Mouse (Mus musculus): ENCODE measurements around the gene Fbxo36. TPM values are rescaled to one million over a fixed set of nuclear protein-coding genes. Genes with fewer than 3 reads are reported as not detected.

Fbxo36 gene
- polyA plus RNA-seq, 2 experiments, result 5.6 to 10.1 TPM

DNA sequence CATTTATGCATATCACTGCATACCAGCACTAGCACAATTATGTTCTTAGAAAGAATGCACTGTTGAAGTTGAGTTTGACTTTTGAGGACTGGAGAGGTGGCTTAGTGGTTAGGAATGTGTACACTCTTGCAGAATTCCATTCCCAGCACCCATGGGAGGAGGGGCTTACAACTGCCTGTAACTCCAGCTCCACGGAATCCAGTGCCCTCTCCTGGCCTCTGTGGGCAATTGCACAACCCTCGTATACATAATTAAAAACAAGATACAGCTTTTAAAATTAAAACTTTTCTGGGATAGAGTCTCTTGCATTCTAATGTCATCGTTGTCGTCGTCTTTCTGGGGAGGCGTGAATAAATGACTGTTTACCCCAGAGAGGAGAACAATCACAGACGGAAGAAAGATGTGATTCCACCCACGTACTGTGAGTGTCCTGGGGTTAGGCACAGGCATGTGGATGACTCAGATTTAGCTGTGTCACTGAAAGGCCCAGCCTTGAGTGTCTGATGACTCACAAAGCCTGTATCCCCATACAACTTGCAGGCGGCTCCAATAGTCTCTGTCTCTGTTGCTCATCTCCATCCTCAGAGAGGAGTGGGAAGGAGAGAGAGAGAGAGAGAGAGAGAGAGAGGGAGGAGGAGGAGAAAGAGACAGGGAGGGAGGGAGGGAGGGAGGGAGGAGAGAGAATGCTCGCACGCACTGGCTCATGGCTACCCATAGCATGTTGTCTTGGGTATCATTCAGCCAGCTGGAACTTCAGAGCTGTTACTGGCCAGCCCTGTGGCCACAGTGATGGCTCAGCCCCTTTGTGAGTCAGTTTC is 41.8 kb downstream of the Fbxo36 start:
- ATAC-seq (ENCODE audit: low FRiP score, low read depth), result no peak

DNA sequence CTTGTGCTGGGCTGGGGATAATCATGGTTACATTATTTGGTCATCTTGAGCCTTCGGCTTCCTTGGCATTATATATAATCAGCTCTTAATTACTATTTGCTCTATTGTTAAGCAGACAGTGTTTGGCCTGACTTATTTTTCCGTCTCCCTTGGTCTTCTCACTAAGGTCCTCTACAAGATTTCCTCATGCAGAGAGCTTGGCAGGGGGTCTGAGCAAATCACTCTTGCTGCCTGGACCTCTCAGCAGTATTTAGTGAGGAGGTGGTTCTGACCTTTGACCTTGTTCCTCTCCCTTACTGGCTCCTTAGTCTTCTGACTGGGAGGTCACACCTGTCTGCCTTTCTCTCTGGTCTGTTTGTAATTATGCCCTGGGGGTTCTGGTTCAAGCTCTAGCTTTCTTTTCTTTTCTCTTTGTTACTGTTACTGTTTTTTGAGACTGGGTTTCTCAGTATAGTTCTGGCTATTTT is 42.5 kb downstream of the Fbxo36 start:
- H3K27ac ChIP-seq (replicated peaks; ENCODE audit: low read depth, low read length), result no peak overlapping the region
- ATAC-seq (ENCODE audit: low FRiP score, low read depth) (no peak), DNase-seq (ENCODE audit: low spot score) (no peak)
- H3K4me1 ChIP-seq (ENCODE audit: control insufficient read depth, insufficient read depth, low read length), result no peaks in the 10 kb centered on the region
- H3K4me3 ChIP-seq (replicated peaks; ENCODE audit: low read length), result no peak overlapping the region
- no peaks in the 10 kb centered on the region for H3K27me3 ChIP-seq (ENCODE audit: control insufficient read depth, insufficient read depth, low read length)
- H3K36me3 ChIP-seq (ENCODE audit: control insufficient read depth, insufficient read depth, low read length), result no peaks in the 10 kb centered on the region
- 35% methylated on average over 2 of the region's 2 CpGs for WGBS
- H3K4me2 ChIP-seq (replicated peaks; ENCODE audit: low read depth, low read length, severe bottlenecking), result no peak overlapping the region
- TF ChIP-seq POLR2A (IDR thresholded peaks at IDR 0.05; ENCODE audit: borderline replicate concordance, extremely low read depth, insufficient read depth, insufficient read length), result no peak
- no peak overlapping the region for H3K9ac ChIP-seq (ENCODE audit: low read depth, low read length, severe bottlenecking)
- H3K9me3 ChIP-seq (ENCODE audit: control insufficient read depth, low read length), result no peaks in the 10 kb centered on the region

More for the DNA sequence above, 41.8 kb downstream of the Fbxo36 start:
- Histone ChIP-seq H3K36me3 (ENCODE audit: control insufficient read depth, insufficient read depth, low read length) (no peaks in the 10 kb centered on the region), H3K9me3 (ENCODE audit: control insufficient read depth, low read length) (no peaks in the 10 kb centered on the region), H3K4me2 (replicated peaks; ENCODE audit: low read depth, low read length, severe bottlenecking) (no peak overlapping the region), H3K27me3 (ENCODE audit: control insufficient read depth, insufficient read depth, low read length) (no peaks in the 10 kb centered on the region), H3K4me1 (ENCODE audit: control insufficient read depth, insufficient read depth, low read length) (no peaks in the 10 kb centered on the region), H3K27ac (replicated peaks; ENCODE audit: low read depth, low read length) (no peak overlapping the region), H3K4me3 (replicated peaks; ENCODE audit: low read length) (no peak overlapping the region), H3K9ac (ENCODE audit: low read depth, low read length, severe bottlenecking) (no peak overlapping the region)
- no peak for DNase-seq (ENCODE audit: low spot score)
- 67% methylated on average over 11 of the region's 11 CpGs for WGBS
- TF ChIP-seq POLR2A (IDR thresholded peaks at IDR 0.05; ENCODE audit: borderline replicate concordance, extremely low read depth, insufficient read depth, insufficient read length), result no peak

DNA sequence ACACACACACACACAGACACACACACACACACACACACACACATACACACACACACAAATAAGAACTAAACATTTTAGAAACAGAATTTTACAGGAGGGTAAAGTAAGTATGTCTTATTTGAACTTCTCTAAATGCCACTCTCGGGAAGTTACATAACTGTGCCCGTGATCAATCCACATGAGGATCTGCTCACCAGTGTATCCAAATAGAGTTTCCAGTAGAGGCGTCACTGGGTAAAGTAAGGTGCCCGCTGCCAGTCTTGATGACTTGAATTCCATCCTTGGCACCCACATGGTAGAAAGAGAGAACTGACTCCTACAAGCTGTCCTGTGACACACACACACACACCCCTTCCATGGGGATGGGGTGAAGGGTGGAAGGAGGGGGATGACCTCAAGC is 43.3 kb downstream of the Fbxo36 start:
- WGBS, result 96% methylated on average over 4 of the region's 4 CpGs
- H3K27ac ChIP-seq (replicated peaks; ENCODE audit: low read depth, low read length), result no peak overlapping the region
- H3K4me2 ChIP-seq (replicated peaks; ENCODE audit: low read depth, low read length, severe bottlenecking), result no peak overlapping the region
- ATAC-seq (ENCODE audit: low FRiP score, low read depth), result no peak
- H3K27me3 ChIP-seq (ENCODE audit: control insufficient read depth, insufficient read depth, low read length), result no peaks in the 10 kb centered on the region
- no peaks in the 10 kb centered on the region for H3K36me3 ChIP-seq (ENCODE audit: control insufficient read depth, insufficient read depth, low read length)
- no peaks in the 10 kb centered on the region for H3K9me3 ChIP-seq (ENCODE audit: control insufficient read depth, low read length)
- H3K9ac ChIP-seq (ENCODE audit: low read depth, low read length, severe bottlenecking), result no peak overlapping the region
- H3K4me3 ChIP-seq (replicated peaks; ENCODE audit: low read length), result no peak overlapping the region
- DNase-seq (ENCODE audit: low spot score), result no peak
- H3K4me1 ChIP-seq (ENCODE audit: control insufficient read depth, insufficient read depth, low read length), result no peaks in the 10 kb centered on the region
- no peak for TF ChIP-seq POLR2A (IDR thresholded peaks at IDR 0.05; ENCODE audit: borderline replicate concordance, extremely low read depth, insufficient read depth, insufficient read length)

GRCm38 (mm10) chr1:84883889-84884288 is 44.2 kb downstream of the Fbxo36 start:
- no peak overlapping the region for H3K27ac ChIP-seq (replicated peaks; ENCODE audit: low read depth, low read length)
- 78% methylated on average over 4 of the region's 4 CpGs for WGBS
- H3K4me3 ChIP-seq (replicated peaks; ENCODE audit: low read length), result no peak overlapping the region
- no peaks in the 10 kb centered on the region for H3K36me3 ChIP-seq (ENCODE audit: control insufficient read depth, insufficient read depth, low read length)
- H3K4me1 ChIP-seq (ENCODE audit: control insufficient read depth, insufficient read depth, low read length), result no peaks in the 10 kb centered on the region
- TF ChIP-seq POLR2A (IDR thresholded peaks at IDR 0.05; ENCODE audit: borderline replicate concordance, extremely low read depth, insufficient read depth, insufficient read length), result no peak
- no peak overlapping the region for H3K9ac ChIP-seq (ENCODE audit: low read depth, low read length, severe bottlenecking)
- ATAC-seq (ENCODE audit: low FRiP score, low read depth), result no peak
- no peak for DNase-seq (ENCODE audit: low spot score)
- H3K27me3 ChIP-seq (ENCODE audit: control insufficient read depth, insufficient read depth, low read length), result no peaks in the 10 kb centered on the region
- H3K4me2 ChIP-seq (replicated peaks; ENCODE audit: low read depth, low read length, severe bottlenecking), result no peak overlapping the region
- no peaks in the 10 kb centered on the region for H3K9me3 ChIP-seq (ENCODE audit: control insufficient read depth, low read length)

GRCm38 (mm10) chr1:84885174-84885573 is 45.5 kb downstream of the Fbxo36 start:
- Histone ChIP-seq H3K4me2 (replicated peaks; ENCODE audit: low read depth, low read length, severe bottlenecking) (no peak overlapping the region), H3K36me3 (ENCODE audit: control insufficient read depth, insufficient read depth, low read length) (no peaks in the 10 kb centered on the region), H3K9me3 (ENCODE audit: control insufficient read depth, low read length) (no peaks in the 10 kb centered on the region), H3K27me3 (ENCODE audit: control insufficient read depth, insufficient read depth, low read length) (no peaks in the 10 kb centered on the region), H3K27ac (replicated peaks; ENCODE audit: low read depth, low read length) (no peak overlapping the region), H3K9ac (ENCODE audit: low read depth, low read length, severe bottlenecking) (no peak overlapping the region), H3K4me1 (ENCODE audit: control insufficient read depth, insufficient read depth, low read length) (no peaks in the 10 kb centered on the region), H3K4me3 (replicated peaks; ENCODE audit: low read length) (no peak overlapping the region)
- 83% methylated on average over 3 of the region's 3 CpGs for WGBS
- no peak for ATAC-seq (ENCODE audit: low FRiP score, low read depth)
- no peak for TF ChIP-seq POLR2A (IDR thresholded peaks at IDR 0.05; ENCODE audit: borderline replicate concordance, extremely low read depth, insufficient read depth, insufficient read length)
- DNase-seq (ENCODE audit: low spot score), result no peak

All from limb, embryonic 14.5 days (tissue).